Mouse (Mus musculus): ENCODE results near the gene Ap3b1. TPM values are rescaled to one million over a fixed set of nuclear protein-coding genes. Genes with fewer than 3 reads are reported as not detected.
A peak's percentile ranks its signal among the peaks of the same experiment; 100 is the strongest.
"Not testable (repeated sequence)": the region's sequence is repeated elsewhere in the genome, so short reads cannot be mapped to it uniquely, and the experiment has no call there.

Gene Ap3b1
- total and polyA plus RNA-seq, 3 experiments: 46.0 to 113 (median 60.7) TPM

- DNase-seq (ENCODE audit: extremely low read depth); H3K4me3 ChIP-seq (replicated peaks in 1 of 3; ENCODE audit: low read depth in 2 of 3, low read length in 2 of 3, poor library complexity in 1 of 3); H3K9ac ChIP-seq (ENCODE audit: insufficient read depth, low read depth); H3K9me3 ChIP-seq (replicated peaks; ENCODE audit: low read length); H3K27me3 ChIP-seq (replicated peaks); H3K4me2 ChIP-seq (ENCODE audit: insufficient read depth, low read depth, poor library complexity, severe bottlenecking); in situ Hi-C loops (cut with MboI; ENCODE audit: low pct_ligation_motif_present, low pct_unique_long_range_greater_than_20kb, low sequenced_read_pairs); dilution Hi-C loops (cut with MboI; ENCODE audit: extremely low pct_ligation_motif_present, extremely low pct_unique_long_range_greater_than_20kb, low sequenced_read_pairs); H3K27ac ChIP-seq (ENCODE audit: insufficient read depth, low read depth): not testable (repeated sequence)
- peaks cover 5 to 35% of the 10 kb centered on the region in 2 experiments; a peak in 3 of 4 replicates for H3K4me1 ChIP-seq (ENCODE audit: control insufficient read depth in 1 of 2, insufficient read depth in 2 of 2)
- H3K79me2 ChIP-seq (replicated peaks; ENCODE audit: control insufficient read depth, extremely low read depth, insufficient read depth, poor library complexity, severe bottlenecking): peaks cover 38% of the 10 kb centered on the region
- H3K36me3 ChIP-seq (replicated peaks in 1 of 2; ENCODE audit: control insufficient read depth in 1 of 2, insufficient read depth in 1 of 2, low read length in 1 of 2): peaks cover 3 to 42% of the 10 kb centered on the region in 2 experiments
- peak; percentile 27 for TF ChIP-seq ZNF384 (IDR thresholded peaks at IDR 0.05; ENCODE audit: low read depth, low read length)
Observed at GRCm38 (mm10) chr13:94361013-94361580, 2.3 kb downstream of the Ap3b1 start.

- no peaks in the 10 kb centered on the region for H3K9me3 ChIP-seq (replicated peaks; ENCODE audit: low read length)
- H3K4me1 ChIP-seq (ENCODE audit: control insufficient read depth in 1 of 2, insufficient read depth in 2 of 2): peaks cover 2 to 29% of the 10 kb centered on the region in 2 experiments; a peak in 2 of 4 replicates
- H3K27ac ChIP-seq (ENCODE audit: insufficient read depth, low read depth): no peak overlapping the region
- no peak for DNase-seq (ENCODE audit: extremely low read depth)
- in situ Hi-C loops (cut with MboI; ENCODE audit: low pct_ligation_motif_present, low pct_unique_long_range_greater_than_20kb, low sequenced_read_pairs): no loop called here
- no peak overlapping the region for H3K4me3 ChIP-seq (replicated peaks in 1 of 3; ENCODE audit: low read depth in 2 of 3, low read length in 2 of 3, poor library complexity in 1 of 3)
- H3K9ac ChIP-seq (ENCODE audit: insufficient read depth, low read depth): no peak overlapping the region
- H3K36me3 ChIP-seq (replicated peaks in 1 of 2; ENCODE audit: control insufficient read depth in 1 of 2, insufficient read depth in 1 of 2, low read length in 1 of 2): peaks cover 6 to 70% of the 10 kb centered on the region in 2 experiments
- no peak overlapping the region for H3K4me2 ChIP-seq (ENCODE audit: insufficient read depth, low read depth, poor library complexity, severe bottlenecking)
- H3K27me3 ChIP-seq (replicated peaks): no peaks in the 10 kb centered on the region
- dilution Hi-C loops (cut with MboI; ENCODE audit: extremely low pct_ligation_motif_present, extremely low pct_unique_long_range_greater_than_20kb, low sequenced_read_pairs): no loop called here
- TF ChIP-seq MAFK (IDR thresholded peaks at IDR 0.05; ENCODE audit: insufficient replicate concordance, low read length) (no peak), CHD2 (IDR thresholded peaks at IDR 0.05; ENCODE audit: low read length) (no peak), EP300 (IDR thresholded peaks at IDR 0.05; ENCODE audit: low read length) (no peak), MAZ (IDR thresholded peaks at IDR 0.05; ENCODE audit: low read depth, low read length) (no peak), PAX5 (IDR thresholded peaks at IDR 0.05; ENCODE audit: low read length) (no peak), ETS1 (conservative IDR thresholded peaks at IDR 0.05; ENCODE audit: low read depth, low read length) (no peak), KAT2A (IDR thresholded peaks at IDR 0.05; ENCODE audit: insufficient replicate concordance, low read length) (no peak), RAD21 (IDR thresholded peaks at IDR 0.05; ENCODE audit: low read depth, low read length) (no peak), MXI1 (IDR thresholded peaks at IDR 0.05; ENCODE audit: low read depth, low read length) (no peak), NELFE (IDR thresholded peaks at IDR 0.05; ENCODE audit: low read depth, low read length) (no peak), JUN (IDR thresholded peaks at IDR 0.05; ENCODE audit: insufficient read depth, low read depth, low read length) (no peak), ELF1 (IDR thresholded peaks at IDR 0.05; ENCODE audit: low read depth, low read length) (no peak), CTCF (conservative IDR thresholded peaks at IDR 0.05 in 1 of 2, IDR thresholded peaks at IDR 0.05 in 1 of 2; ENCODE audit: low read depth in 2 of 2, low read length in 2 of 2) (no peak)
- peaks cover 42% of the 10 kb centered on the region for H3K79me2 ChIP-seq (replicated peaks; ENCODE audit: control insufficient read depth, extremely low read depth, insufficient read depth, poor library complexity, severe bottlenecking)
Observed at GRCm38 (mm10) chr13:94364336-94364735, 5.6 kb downstream of the Ap3b1 start.
